In the genomic region with DNA sequence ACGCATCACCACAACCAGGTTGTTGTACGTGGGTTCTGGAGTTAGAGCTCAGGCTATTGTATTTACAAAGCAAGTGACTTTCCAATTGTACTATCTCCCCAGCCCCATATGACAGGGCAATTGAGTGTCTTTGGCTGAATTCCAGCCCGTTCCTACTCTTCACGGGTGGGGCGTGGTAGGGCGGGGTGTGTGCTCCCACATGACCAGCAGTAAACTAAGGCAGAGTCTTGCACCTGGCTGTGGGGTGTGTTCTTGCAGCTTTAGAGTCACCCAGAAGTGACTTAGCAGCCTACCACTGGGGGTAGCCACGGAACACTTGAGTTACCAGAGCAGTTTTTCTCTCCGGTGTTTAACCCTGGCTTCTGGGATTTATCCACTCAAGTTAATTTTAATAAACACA, we compare ENCODE assay signal across 19 mouse cellular contexts. TPM values are rescaled to one million over a fixed set of nuclear protein-coding genes. Genes with fewer than 3 reads are reported as not detected.
DNase-seq lines count a peak whose midpoint lies in the region; ATAC-seq and TF ChIP-seq lines count a peak whose summit lies in the region.
"Had no signal": no experiment of that assay in that cellular context is flagged by ENCODE, and none has a peak within 500 bp of the region (broad histone marks: within the 10 kb centered on the region; RNA-seq: fewer than 3 reads in every experiment).

No protein-coding gene starts in this region.

- H3K9me3 ChIP-seq in liver, embryonic 11.5 days (ENCODE audit: control insufficient read depth, low read length) = no peaks in the 10 kb centered on the region
- no peaks in the 10 kb centered on the region for H3K9me3 ChIP-seq in MEL (replicated peaks; ENCODE audit: insufficient read depth, low read length)
- H3K9me3 ChIP-seq: embryonic facial prominence, embryonic 12.5 days; forebrain, embryonic 15.5 days; liver, embryonic 15.5 days; megakaryocyte, embryonic 14.5 days had no signal

- TF ChIP-seq RAD21 in MEL (IDR thresholded peaks at IDR 0.05; ENCODE audit: low read depth, low read length) = no peak

- H3K9ac ChIP-seq in liver, embryonic 11.5 days (ENCODE audit: low read depth, low read length) = no peak overlapping the region
- no peak overlapping the region for H3K9ac ChIP-seq in MEL (ENCODE audit: control insufficient read depth, low read depth, low read length, poor library complexity, severe bottlenecking)
- H3K9ac ChIP-seq: embryonic facial prominence, embryonic 12.5 days; forebrain, embryonic 15.5 days; liver, embryonic 15.5 days had no signal

- H3K4me3 ChIP-seq in liver, embryonic 11.5 days (ENCODE audit: low read depth, low read length) = no peak overlapping the region
- H3K4me3 ChIP-seq in MEL (ENCODE audit: control insufficient read depth in 1 of 2, insufficient read depth in 1 of 2, low read depth in 2 of 2, low read length in 2 of 2) = no peak overlapping the region
- H3K4me3 ChIP-seq: embryonic facial prominence, embryonic 12.5 days; forebrain, embryonic 15.5 days; gastrocnemius, adult 2 months; liver, embryonic 15.5 days; megakaryocyte, embryonic 14.5 days had no signal

- peaks cover 30% of the 10 kb centered on the region for H3K36me3 ChIP-seq in liver, embryonic 11.5 days (ENCODE audit: control insufficient read depth, insufficient read depth, low read length)
- H3K36me3 ChIP-seq in MEL (ENCODE audit: control insufficient read depth in 1 of 2, insufficient read depth in 2 of 2, low read length in 2 of 2) = peaks cover 17 to 31% of the 10 kb centered on the region in 2 experiments

- no peak overlapping the region for H3K27ac ChIP-seq in liver, embryonic 11.5 days (ENCODE audit: low read depth, low read length)
- no peak overlapping the region for H3K27ac ChIP-seq in MEL (ENCODE audit: control insufficient read depth, low read depth, low read length)
- H3K27ac ChIP-seq: embryonic facial prominence, embryonic 12.5 days; forebrain, embryonic 15.5 days; gastrocnemius, adult 2 months; liver, embryonic 15.5 days had no signal

- TF ChIP-seq POLR2A in MEL (IDR thresholded peaks at IDR 0.05; ENCODE audit: control insufficient read depth in 1 of 2, insufficient read depth in 1 of 2, low read depth in 1 of 2, low read length in 2 of 2, poor library complexity in 1 of 2) = no peak

- no peak for TF ChIP-seq CTCF in MEL (IDR thresholded peaks at IDR 0.05 in 2 of 3, conservative IDR thresholded peaks at IDR 0.05 in 1 of 3; ENCODE audit: control insufficient read depth in 1 of 3, insufficient read depth in 1 of 3, low read depth in 2 of 3, low read length in 3 of 3, poor library complexity in 1 of 3, severe bottlenecking in 1 of 3)

- H3K27me3 ChIP-seq in liver, embryonic 11.5 days (replicated peaks; ENCODE audit: control insufficient read depth, insufficient read depth, low read length) = no peaks in the 10 kb centered on the region
- H3K27me3 ChIP-seq in MEL (ENCODE audit: control insufficient read depth in 1 of 2, insufficient read depth in 2 of 2, low read length in 2 of 2) = no peaks in the 10 kb centered on the region
- H3K27me3 ChIP-seq: embryonic facial prominence, embryonic 12.5 days; forebrain, embryonic 15.5 days; liver, embryonic 15.5 days; megakaryocyte, embryonic 14.5 days had no signal

- WGBS in liver, embryonic 11.5 days = 72% methylated on average over 8 of the region's 8 CpGs

- peaks cover 25% of the 10 kb centered on the region for H3K4me1 ChIP-seq in liver, embryonic 11.5 days (replicated peaks; ENCODE audit: control insufficient read depth, insufficient read depth, low read length)
- peaks cover 3 to 32% of the 10 kb centered on the region in 2 experiments for H3K4me1 ChIP-seq in MEL (ENCODE audit: control insufficient read depth in 1 of 2, insufficient read depth in 2 of 2, low read length in 2 of 2)

- H3K79me2 ChIP-seq in MEL (ENCODE audit: control insufficient read depth, insufficient read depth, low read length, poor library complexity) = peaks cover 50% of the 10 kb centered on the region

- ATAC-seq in liver, embryonic 11.5 days (replicated peaks; ENCODE audit: low FRiP score) = no peak
- ATAC-seq in erythroblast, adult 5-6 weeks (replicated peaks; ENCODE audit: low FRiP score, poor library complexity, severe bottlenecking) = peak; percentile 61
- ATAC-seq in megakaryocyte progenitor cell, adult 5-6 weeks (replicated peaks; ENCODE audit: poor library complexity) = peak; percentile 43
- ATAC-seq: forebrain, embryonic 15.5 days; hindbrain, embryonic 16.5 days had no signal

- 0 out of 4 replicates have a peak, but pooled peaks of 1 of the 2 experiments have one; percentile 21 for TF ChIP-seq EP300 in MEL (IDR thresholded peaks at IDR 0.05; ENCODE audit: low read depth in 1 of 2, low read length in 2 of 2)

- DNase-seq in liver (peak; percentile 31), MEL (ENCODE audit: low read depth, low spot score) (peak; percentile 77)
- DNase-seq in liver, embryonic 11.5 days (ENCODE audit: low spot score) = no peak
- no peak for DNase-seq in layer of hippocampus, adult 9-10 months (ENCODE audit: low spot score)
- DNase-seq in urinary bladder, adult 2 months (ENCODE audit: low spot score) = no peak
- no peak for DNase-seq in thymus, postnatal 25 days
- DNase-seq: cerebellum, postnatal 10 days; gastrocnemius, adult 2 months; heart, postnatal 10 days; kidney, postnatal 25 days; thymus, adult 18-20 months had no signal

- H3K4me2 ChIP-seq in liver, embryonic 11.5 days = no peak overlapping the region
- H3K4me2 ChIP-seq: embryonic facial prominence, embryonic 12.5 days; forebrain, embryonic 15.5 days; liver, embryonic 15.5 days had no signal

TF ChIP-seq in MEL, 35 proteins besides CTCF, POLR2A, EP300 and RAD21 (continues in another document):
- TF ChIP-seq ELF1 (IDR thresholded peaks at IDR 0.05; ENCODE audit: low read depth, low read length) (no peak), GABPA (IDR thresholded peaks at IDR 0.05; ENCODE audit: low read depth, low read length) (no peak), MYB (IDR thresholded peaks at IDR 0.05; ENCODE audit: low read depth, low read length) (no peak), KAT2A (conservative IDR thresholded peaks at IDR 0.05; ENCODE audit: low read depth, low read length) (no peak), MXI1 (IDR thresholded peaks at IDR 0.05; ENCODE audit: low read depth, low read length) (peak; percentile 57), ETS1 (IDR thresholded peaks at IDR 0.05; ENCODE audit: low read depth, low read length) (peak; percentile 49), CHD1 (IDR thresholded peaks at IDR 0.05; ENCODE audit: low read depth, low read length) (no peak), HCFC1 (IDR thresholded peaks at IDR 0.05; ENCODE audit: low read depth, low read length) (no peak), MAX (IDR thresholded peaks at IDR 0.05; ENCODE audit: low read length) (no peak), USF1 (IDR thresholded peaks at IDR 0.05; ENCODE audit: low read depth, low read length) (peak; percentile 49; the same call in 1 of the 2 replicates), UBTF (IDR thresholded peaks at IDR 0.05; ENCODE audit: borderline replicate concordance, insufficient read depth, low read depth, low read length) (no peak), ZC3H11A (IDR thresholded peaks at IDR 0.05; ENCODE audit: low read depth, low read length) (no peak), MYC (IDR thresholded peaks at IDR 0.05; ENCODE audit: low read depth, low read length) (no peak), TBP (IDR thresholded peaks at IDR 0.05; ENCODE audit: low read depth, low read length) (no peak), CHD2 (IDR thresholded peaks at IDR 0.05; ENCODE audit: low read length) (no peak), POLR2AphosphoS5 (IDR thresholded peaks at IDR 0.05; ENCODE audit: borderline replicate concordance, low read depth, low read length) (no peak), NRF1 (IDR thresholded peaks at IDR 0.05; ENCODE audit: insufficient read depth, low read depth, low read length, poor library complexity, severe bottlenecking) (no peak), GATA1 (IDR thresholded peaks at IDR 0.05; ENCODE audit: low read depth, low read length) (0 out of 2 replicates have a peak, but pooled peaks have one; percentile 6), SIN3A (IDR thresholded peaks at IDR 0.05; ENCODE audit: low read length) (peak; percentile 71), ZMIZ1 (IDR thresholded peaks at IDR 0.05; ENCODE audit: low read depth, low read length) (no peak), SMC3 (IDR thresholded peaks at IDR 0.05; ENCODE audit: low read depth, low read length) (no peak), POLR2AphosphoS2 (IDR thresholded peaks at IDR 0.05; ENCODE audit: low read length) (no peak), E2F4 (IDR thresholded peaks at IDR 0.05; ENCODE audit: borderline replicate concordance, low read depth, low read length) (no peak), TCF12 (IDR thresholded peaks at IDR 0.05; ENCODE audit: low read depth, low read length) (no peak), MAZ (IDR thresholded peaks at IDR 0.05; ENCODE audit: low read depth, low read length) (no peak), NELFE (IDR thresholded peaks at IDR 0.05; ENCODE audit: low read depth, low read length) (no peak)

RNA-seq across cellular contexts. Expression of a gene that starts 5.5 kb away (rescaled TPM):
- 235 and 256 TPM in 2 replicates for polyA plus RNA-seq in liver, embryonic 11.5 days (2014; fragmentation: Nextera tagmentation; extraction: Ambion mirVana)
- 263 and 330 TPM in 2 replicates for total RNA-seq in MEL (2012; rRNA removed)
- polyA plus RNA-seq in MEL (2012; ENCODE audit: insufficient read depth in 1 of 2, insufficient read length in 2 of 2, low read depth in 1 of 2, low replicate concordance in 2 of 2, missing spikeins in 1 of 2) = 100 to 1,000 TPM in 1 of 2 experiments, not detected in 1; 366 TPM
- 15.4 and 25.7 TPM in 2 replicates for total RNA-seq in erythroblast, adult 5-6 weeks (2015; ENCODE audit: low replicate concordance)
- total RNA-seq in erythroblast, adult 5-6 weeks (2017; ENCODE audit: low replicate concordance) = 28.7 and 31.4 TPM in 2 replicates
- total RNA-seq in megakaryocyte progenitor cell, adult 5-6 weeks (2015) = 97.7 and 107 TPM in 2 replicates
- 165 and 176 TPM in 2 replicates for total RNA-seq in megakaryocyte progenitor cell, adult 5-6 weeks (2017)
- 59.2 and 75.5 TPM in 2 replicates for polyA plus RNA-seq in urinary bladder, adult 2 months (2012; rRNA removed)

RNA-seq across cellular contexts. Expression of a gene that starts 35.0 kb away (rescaled TPM):
- polyA plus RNA-seq in liver, embryonic 11.5 days (2014; fragmentation: Nextera tagmentation; extraction: Ambion mirVana) = 4.6 and 5.8 TPM in 2 replicates
- total RNA-seq in MEL (2012; rRNA removed) = 0.39 and 0.42 TPM in 2 replicates
- 1 to 10 TPM in 1 of 2 experiments, not detected in 1; 2.3 TPM for polyA plus RNA-seq in MEL (2012; ENCODE audit: insufficient read depth in 1 of 2, insufficient read length in 2 of 2, low read depth in 1 of 2, low replicate concordance in 2 of 2, missing spikeins in 1 of 2)
- not detected in 2 replicates for total RNA-seq in erythroblast, adult 5-6 weeks (2015; ENCODE audit: low replicate concordance)
- 0.85 TPM in 1 of 2 replicates, not detected in the other for total RNA-seq in erythroblast, adult 5-6 weeks (2017; ENCODE audit: low replicate concordance)
- 0.91 and 1.7 TPM in 2 replicates for total RNA-seq in megakaryocyte progenitor cell, adult 5-6 weeks (2015)
- total RNA-seq in megakaryocyte progenitor cell, adult 5-6 weeks (2017) = 2.1 and 2.2 TPM in 2 replicates
- polyA plus RNA-seq in urinary bladder, adult 2 months (2012; rRNA removed) = 18.8 and 18.9 TPM in 2 replicates
- total RNA-seq: neutrophil, adult 5-6 weeks had no signal

Comparison
In these comparisons a context has a peak if more than half of its experiments do, and no peak if none do; other contexts are left out.
1. DNase-seq: peak in liver (single experiment) and MEL (single experiment); none in liver, embryonic 11.5 days (single experiment), layer of hippocampus, adult 9-10 months (single experiment), urinary bladder, adult 2 months (single experiment) and thymus, postnatal 25 days (single experiment).